Mouse (Mus musculus) embryonic facial prominence, embryonic 11.5 days (tissue): Measurements from ENCODE around the gene Zfpl1. TPM values are rescaled to one million over a fixed set of nuclear protein-coding genes. Genes with fewer than 3 reads are reported as not detected.

Experiments used
- ATAC-seq: fragments of 200-750 bp; cut with Nextera tagmentation; replicated peaks from 2 replicates; pipeline ENCODE4 v1.8.0; 2017; ENCODE audit warnings: low read depth; ENCODE audit not compliant: insufficient number of reproducible peaks, low FRiP score, low TSS enrichment
- DNase-seq: peaks from one replicate; pipeline ENCODE4 v3.0.0-alpha.2; 2015; ENCODE audit warnings: low spot score
- H3K27ac ChIP-seq: fragments of 300-500 bp; sonication (generic); replicated peaks from 2 replicates; pipeline ENCODE4 v1.5.1; 2014; ENCODE audit warnings: mild to moderate bottlenecking, low read depth, low read length, control low read depth
- H3K27me3 ChIP-seq: fragments of 300-500 bp; sonication (generic); 2 replicates; pipeline ENCODE4 v1.6.1; 2014; ENCODE audit warnings: mild to moderate bottlenecking, low read length, moderate library complexity, mixed read lengths; ENCODE audit not compliant: control insufficient read depth, insufficient read depth
- H3K36me3 ChIP-seq: fragments of 300-500 bp; sonication (generic); replicated peaks from 2 replicates; pipeline ENCODE4 v1.6.1; 2014; ENCODE audit warnings: low read depth, mild to moderate bottlenecking, low read length, moderate library complexity, mixed read lengths; ENCODE audit not compliant: control insufficient read depth, insufficient read depth
- H3K4me1 ChIP-seq: fragments of 300-500 bp; sonication (generic); 2 replicates; pipeline ENCODE4 v1.6.1; 2014; ENCODE audit warnings: low read length, mixed read lengths; ENCODE audit not compliant: control insufficient read depth, insufficient read depth
- H3K4me2 ChIP-seq: fragments of 300-500 bp; sonication (generic); 2 replicates; pipeline ENCODE4 v1.6.1; 2014; ENCODE audit warnings: low read depth, mild to moderate bottlenecking, control low read depth, low read length, moderate library complexity
- H3K4me3 ChIP-seq: fragments of 300-500 bp; sonication (generic); 2 replicates; pipeline ENCODE4 v1.5.1; 2014; ENCODE audit warnings: low read depth, low read length, control low read depth
- H3K9ac ChIP-seq: fragments of 300-500 bp; sonication (generic); replicated peaks from 2 replicates; pipeline ENCODE4 v1.6.1; 2014; ENCODE audit warnings: mild to moderate bottlenecking, control low read depth, low read length
- H3K9me3 ChIP-seq: fragments of 300-500 bp; sonication (generic); replicated peaks from 2 replicates; pipeline ENCODE4 v1.6.1; 2016; ENCODE audit warnings: mild to moderate bottlenecking, low read length, inconsistent platforms, mixed read lengths; ENCODE audit not compliant: control insufficient read depth
- WGBS: fragments of 180-500 bp; shearing (Covaris S2); extraction: QIAGEN DNeasy Blood & Tissue Kit; methylation state at CpG from one replicate; pipeline ENCODE4 v1.1.7; 2014; 5-methylcytosine and 5-hydroxymethylcytosine counted together
- polyA plus RNA-seq: library from polyadenylated mRNA; unstranded; fragments of >200 nt; fragmentation: Nextera tagmentation; extraction: Ambion mirVana; gene quantifications from 2 replicates; pipeline ENCODE4 v1.2.1, GENCODE M21; 2014

The Zfpl1 gene
- polyA plus RNA-seq, 1 experiment from 2014 or later, result 60.7 TPM

DNA sequence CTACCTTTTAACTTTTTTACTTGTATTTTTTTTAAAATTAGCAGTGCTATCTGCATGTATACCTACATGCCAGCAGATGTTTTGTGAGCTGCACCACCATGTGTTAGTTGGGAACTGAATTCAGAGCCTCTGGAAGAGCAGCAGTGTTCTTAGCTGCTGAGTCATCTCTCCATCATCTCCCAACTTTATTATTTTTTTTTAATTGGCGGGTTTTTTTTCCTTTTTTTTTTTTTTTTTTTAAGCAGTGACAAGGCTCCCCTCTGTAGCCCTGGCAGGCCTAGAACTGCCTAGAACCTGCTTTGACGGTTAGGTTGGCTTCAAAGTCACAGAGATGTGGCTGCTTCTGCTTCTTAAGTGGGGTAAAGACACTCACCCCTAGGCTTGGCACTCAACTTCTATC, 40.1 kb upstream of the Zfpl1 start:
- H3K4me1 ChIP-seq, result no peaks in the 10 kb centered on the region
- no peak overlapping the region for H3K27ac ChIP-seq
- H3K4me2 ChIP-seq, result no peak overlapping the region
- no peak for DNase-seq
- H3K4me3 ChIP-seq, result no peak overlapping the region
- no peaks in the 10 kb centered on the region for H3K27me3 ChIP-seq
- no peaks in the 10 kb centered on the region for H3K36me3 ChIP-seq
- ATAC-seq, result no peak
- no peaks in the 10 kb centered on the region for H3K9me3 ChIP-seq
- WGBS, result 74% methylated on average over 2 of the region's 2 CpGs
- no peak overlapping the region for H3K9ac ChIP-seq

DNA sequence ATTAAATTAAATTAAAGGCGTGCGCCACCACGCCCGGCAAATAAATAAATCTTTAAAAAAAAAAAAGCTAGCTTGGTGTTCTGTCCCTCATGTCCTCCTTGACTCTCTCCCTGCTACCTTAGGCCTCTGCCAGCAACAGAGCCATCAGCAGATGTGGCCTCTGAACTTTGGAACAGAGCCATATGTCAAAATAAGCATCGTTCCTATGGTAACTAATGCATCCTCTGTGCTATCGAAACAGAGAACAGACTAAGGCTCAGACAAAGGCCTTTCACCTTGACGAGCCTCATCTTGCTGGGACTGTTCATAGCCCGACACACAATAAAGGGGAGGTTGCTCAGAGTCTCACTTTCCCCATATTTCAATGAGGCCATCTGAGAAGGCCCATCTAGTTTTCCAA, 38.6 kb upstream of the Zfpl1 start:
- 52% methylated on average over 8 of the region's 8 CpGs for WGBS
- no peak for ATAC-seq
- Histone ChIP-seq H3K4me3 (no peak overlapping the region), H3K27ac (no peak overlapping the region), H3K27me3 (no peaks in the 10 kb centered on the region), H3K9me3 (no peaks in the 10 kb centered on the region), H3K9ac (no peak overlapping the region), H3K4me2 (no peak overlapping the region), H3K36me3 (no peaks in the 10 kb centered on the region), H3K4me1 (no peaks in the 10 kb centered on the region)
- peak; percentile 69 for DNase-seq

DNA sequence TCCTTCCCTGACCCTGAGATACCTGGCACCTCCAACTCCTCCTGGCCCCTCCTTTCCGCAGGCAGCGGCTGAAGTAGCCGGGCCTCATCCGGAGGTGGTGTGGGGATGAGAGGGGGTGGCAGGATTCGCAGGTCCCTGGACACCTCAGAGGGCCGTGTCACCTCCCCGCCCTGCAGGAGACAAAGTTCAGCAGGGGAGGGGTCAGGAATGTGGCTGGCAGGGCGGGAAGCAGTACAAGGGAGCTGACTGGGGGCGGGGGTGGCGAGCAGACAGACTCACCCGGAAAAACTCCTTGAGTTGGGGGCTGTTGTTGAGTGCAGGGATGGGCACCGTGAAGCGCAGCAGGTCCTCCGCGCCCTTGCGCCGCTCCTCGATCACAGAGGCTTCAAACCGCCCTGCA, 37.0 kb upstream of the Zfpl1 start:
- H3K9ac ChIP-seq, result peak overlapping the region; percentile 18
- no peak for ATAC-seq

DNA sequence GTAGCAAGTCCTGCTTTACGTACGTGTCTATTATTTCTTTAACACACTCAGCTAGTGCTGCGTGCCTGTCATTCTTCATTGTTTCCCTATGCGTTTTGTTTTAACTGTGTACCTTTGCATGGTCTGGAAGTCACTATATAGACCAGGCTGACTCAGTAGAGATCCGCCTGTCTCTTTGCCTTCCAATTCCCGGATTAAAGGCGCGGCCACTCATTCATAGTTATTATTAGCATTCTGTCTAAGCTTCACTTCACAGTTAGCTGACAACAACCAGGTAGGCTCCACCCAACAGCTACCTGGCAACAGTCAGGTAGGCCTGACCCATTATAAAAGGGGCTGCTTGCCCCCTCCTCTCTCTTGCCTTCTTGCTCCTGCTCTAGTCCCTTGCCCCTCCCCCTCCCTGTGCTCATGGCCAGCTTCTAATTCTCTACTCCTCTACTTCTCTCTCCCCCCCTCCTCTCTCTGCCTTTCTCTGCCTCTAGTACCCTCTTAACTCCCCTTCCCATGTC, 34.0 kb upstream of the Zfpl1 start:
- H3K27ac ChIP-seq, result no peak overlapping the region
- H3K36me3 ChIP-seq, result peaks cover 12% of the 10 kb centered on the region
- ATAC-seq (peak; percentile 50), DNase-seq (peak; percentile 31)
- H3K9me3 ChIP-seq, result no peaks in the 10 kb centered on the region
- no peaks in the 10 kb centered on the region for H3K4me1 ChIP-seq
- H3K4me3 ChIP-seq, result peak overlapping the region; percentile 87
- WGBS, result 1% methylated on average over 8 of the region's 8 CpGs
- H3K27me3 ChIP-seq, result no peaks in the 10 kb centered on the region
- H3K4me2 ChIP-seq, result peak overlapping the region; percentile 86
- H3K9ac ChIP-seq, result peak overlapping the region; percentile 93

More for the DNA sequence above, 37.0 kb upstream of the Zfpl1 start:
- 26% methylated on average over 19 of the region's 19 CpGs for WGBS
- no peaks in the 10 kb centered on the region for H3K9me3 ChIP-seq
- no peak overlapping the region for H3K4me2 ChIP-seq
- H3K4me3 ChIP-seq, result no peak overlapping the region
- no peaks in the 10 kb centered on the region for H3K4me1 ChIP-seq
- H3K27ac ChIP-seq, result no peak overlapping the region
- H3K27me3 ChIP-seq, result no peaks in the 10 kb centered on the region
- H3K36me3 ChIP-seq, result no peaks in the 10 kb centered on the region
- DNase-seq, result no peak

DNA sequence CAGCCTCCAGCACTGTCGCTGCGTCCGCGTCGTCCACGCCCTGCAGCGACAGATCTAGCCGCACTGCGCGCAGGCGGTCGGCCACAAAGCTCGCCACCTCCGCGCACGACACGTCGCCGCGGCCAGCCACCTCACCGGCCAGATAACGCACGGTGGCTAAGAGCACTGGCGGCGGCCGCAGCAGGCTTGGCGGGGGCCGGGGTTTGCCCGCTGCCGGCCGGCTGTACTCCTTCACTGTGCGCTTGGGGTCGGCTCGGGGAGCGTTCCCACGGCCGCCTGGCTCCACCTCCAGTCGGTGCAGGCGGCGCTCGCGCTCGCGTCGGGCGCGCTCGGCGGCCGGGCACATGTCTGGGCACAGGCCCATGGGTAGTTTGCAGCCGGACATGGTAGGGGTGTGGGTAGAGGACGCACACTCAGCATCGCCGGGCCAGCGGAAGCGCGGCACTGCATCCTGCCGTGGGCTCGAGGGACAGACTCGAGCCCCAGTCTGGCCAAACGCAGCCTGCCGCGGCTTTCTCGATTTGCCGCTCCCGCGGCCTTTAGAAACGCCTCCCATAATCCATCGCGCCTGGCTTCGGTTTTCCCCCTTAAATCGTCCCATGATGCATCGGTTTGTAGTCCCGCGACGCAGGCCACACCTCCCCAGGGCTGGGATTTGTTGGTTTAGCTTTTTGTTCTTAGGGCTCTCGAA, 33.4 kb upstream of the Zfpl1 start, which contains the start of gene Sac3d1:
Gene Sac3d1, minus strand, starts transcription at position 665 of the 691 bp plus-strand sequence.
- H3K27ac ChIP-seq, result peak within 1 kb of the TSS; percentile 94
- ATAC-seq, result peak; percentile 76
- WGBS, result under 1% methylated on average over 77 of the region's 77 CpGs

DNA sequence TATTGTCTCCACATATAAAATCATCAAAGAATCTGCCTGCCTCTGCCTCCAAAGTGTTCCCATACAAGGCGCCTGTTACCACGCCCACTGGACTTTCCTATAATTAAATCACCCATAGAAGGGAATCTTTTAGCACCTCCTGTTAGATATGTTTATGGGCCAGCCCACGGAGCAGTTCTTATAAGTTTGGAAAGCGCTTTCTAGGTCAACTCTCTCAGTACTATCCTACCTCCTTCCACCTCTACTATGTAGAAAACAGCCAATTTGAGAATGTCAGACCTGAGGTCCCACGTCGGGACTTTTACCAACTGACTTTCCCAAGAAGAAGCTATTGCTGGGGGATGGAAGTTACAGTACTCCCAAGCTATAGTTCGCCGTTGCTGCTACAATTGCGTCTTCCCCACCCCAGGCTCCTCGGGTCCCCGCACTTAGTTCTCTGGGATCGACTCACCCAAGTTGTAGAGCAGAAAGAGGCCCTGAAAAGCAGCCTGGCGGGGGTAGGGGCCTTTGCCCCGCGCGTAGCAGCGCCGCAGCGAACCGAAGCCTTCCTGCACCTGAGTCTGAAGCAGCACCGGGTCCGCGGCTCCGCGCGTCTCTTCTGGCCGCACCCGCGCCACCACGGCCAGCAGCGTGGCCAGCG, 32.7 kb upstream of the Zfpl1 start:
- 6% methylated on average over 32 of the region's 32 CpGs for WGBS
- no peak for DNase-seq
- ATAC-seq, result no peak
- no peaks in the 10 kb centered on the region for H3K4me1 ChIP-seq
- peaks cover 12% of the 10 kb centered on the region for H3K36me3 ChIP-seq
- H3K27ac ChIP-seq, result peak overlapping the region; percentile 94
- peak overlapping the region; percentile 87 for H3K4me3 ChIP-seq
- H3K27me3 ChIP-seq, result no peaks in the 10 kb centered on the region
- H3K9me3 ChIP-seq, result no peaks in the 10 kb centered on the region
- peak overlapping the region; percentile 93 for H3K9ac ChIP-seq
- peak overlapping the region; percentile 86 for H3K4me2 ChIP-seq

More for the DNA sequence above, 33.4 kb upstream of the Zfpl1 start, which contains the start of gene Sac3d1:
- peak within 1 kb of the TSS; percentile 87 for H3K4me3 ChIP-seq
- H3K27me3 ChIP-seq, result no peaks in the 10 kb centered on the region
- H3K4me2 ChIP-seq, result peak within 1 kb of the TSS; percentile 86
- H3K4me1 ChIP-seq, result no peaks in the 10 kb centered on the region
- DNase-seq, result peak; percentile 97
- peaks cover 12% of the 10 kb centered on the region for H3K36me3 ChIP-seq
- H3K9me3 ChIP-seq, result no peaks in the 10 kb centered on the region
- H3K9ac ChIP-seq, result peak within 1 kb of the TSS; percentile 93

DNA sequence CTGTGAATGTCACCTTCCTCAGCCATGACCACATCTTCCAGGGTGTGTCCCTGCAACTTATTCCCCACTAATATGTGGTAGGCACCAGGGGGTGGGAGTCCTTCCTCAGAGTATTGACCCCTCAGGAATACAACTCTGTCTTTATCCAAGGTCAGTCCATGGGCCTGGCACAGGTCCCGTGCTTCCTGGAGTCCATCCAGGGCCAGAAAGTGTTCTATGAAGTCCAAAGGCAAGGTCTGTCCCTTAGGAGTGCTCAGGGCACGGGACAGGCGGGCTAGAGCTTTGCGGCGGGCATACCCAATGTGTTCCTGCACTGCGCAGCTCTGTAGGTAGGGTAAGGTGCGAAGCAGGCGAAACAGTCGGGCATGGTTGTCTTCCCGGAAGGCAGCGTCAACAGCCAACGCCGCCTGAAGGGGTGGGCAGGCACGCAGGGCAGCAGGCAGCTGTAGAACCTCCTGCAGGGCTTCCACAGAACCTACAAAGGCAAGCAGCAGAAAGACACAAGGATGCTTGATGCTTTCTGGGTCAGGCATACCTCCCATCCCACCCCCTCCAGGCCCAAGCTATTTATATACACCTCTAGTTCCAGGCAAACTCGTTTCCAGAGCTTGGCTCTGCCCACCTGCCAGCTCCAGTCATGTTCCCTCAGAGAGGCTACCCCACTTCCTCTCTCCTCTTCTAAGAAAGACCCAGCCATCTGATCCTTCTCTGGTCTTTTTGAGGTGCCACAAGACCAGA, 31.5 kb upstream of the Zfpl1 start:
- ATAC-seq, result no peak
- DNase-seq, result no peak
- Histone ChIP-seq H3K4me1 (no peaks in the 10 kb centered on the region), H3K9ac (no peak overlapping the region), H3K27me3 (no peaks in the 10 kb centered on the region), H3K4me3 (no peak overlapping the region), H3K9me3 (no peaks in the 10 kb centered on the region), H3K27ac (no peak overlapping the region), H3K36me3 (peaks cover 12% of the 10 kb centered on the region), H3K4me2 (no peak overlapping the region)
- 91% methylated on average over 15 of the region's 15 CpGs for WGBS
